ENCODE assay signal across 8 mouse cellular contexts in the genomic region with DNA sequence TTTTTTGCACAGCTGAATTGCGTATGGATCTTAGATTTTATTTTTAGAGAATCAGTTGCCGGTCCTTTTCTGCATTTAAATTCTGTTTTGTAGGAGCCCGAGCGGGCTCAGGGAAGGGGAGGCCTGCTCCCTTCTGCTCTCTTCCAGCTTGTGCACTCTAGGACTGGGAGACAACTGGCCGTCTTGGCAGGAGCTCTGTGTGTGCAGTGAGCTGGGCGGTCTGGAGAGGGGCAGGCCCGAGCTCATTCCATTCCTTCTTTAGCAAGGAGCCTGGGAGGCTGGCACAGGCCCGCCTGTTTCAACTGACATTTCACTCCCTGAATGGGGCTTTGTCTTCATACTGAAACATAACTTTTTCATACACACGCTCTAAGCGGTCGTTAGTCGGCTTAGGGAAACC. TPM values are rescaled to one million over a fixed set of nuclear protein-coding genes. Genes with fewer than 3 reads are reported as not detected.
DNase-seq lines count a peak whose midpoint lies in the region; ATAC-seq and TF ChIP-seq lines count a peak whose summit lies in the region.

No protein-coding gene starts in this region.

- H3K27ac ChIP-seq in forebrain, embryonic 10.5 days, result peak overlapping the region; percentile 79
- H3K27ac ChIP-seq in heart, embryonic 15.5 days, result peak overlapping the region; percentile 86
- H3K27ac ChIP-seq in kidney, postnatal 0 days, result peak overlapping the region; percentile 64
- peak overlapping the region; percentile 88 for H3K27ac ChIP-seq in lung, embryonic 14.5 days (ENCODE audit: low read depth)
- H3K27ac ChIP-seq in thymus, adult 2 months (ENCODE audit: control insufficient read depth, insufficient read depth, low read length), result no peak overlapping the region

- H3K4me1 ChIP-seq in forebrain, embryonic 10.5 days, result peaks cover 67% of the 10 kb centered on the region
- H3K4me1 ChIP-seq in heart, embryonic 15.5 days (replicated peaks), result peaks cover 53% of the 10 kb centered on the region
- 0 out of 2 replicates have a peak, but pooled peaks cover 4% of the 10 kb centered on the region for H3K4me1 ChIP-seq in kidney, postnatal 0 days (replicated peaks; ENCODE audit: insufficient read depth, low read length)
- H3K4me1 ChIP-seq in lung, embryonic 14.5 days (ENCODE audit: insufficient read depth), result peaks cover 24% of the 10 kb centered on the region
- H3K4me1 ChIP-seq in thymus, adult 2 months (replicated peaks; ENCODE audit: control insufficient read depth, insufficient read depth, low read length), result no peaks in the 10 kb centered on the region

- no peak overlapping the region for H3K4me3 ChIP-seq in forebrain, embryonic 10.5 days
- H3K4me3 ChIP-seq in heart, embryonic 15.5 days, result no peak overlapping the region
- no peak overlapping the region for H3K4me3 ChIP-seq in kidney, postnatal 0 days (replicated peaks; ENCODE audit: low read depth, low read length)
- H3K4me3 ChIP-seq in lung, embryonic 14.5 days (ENCODE audit: low read depth, low read length), result no peak overlapping the region
- no peak overlapping the region for H3K4me3 ChIP-seq in thymus, adult 2 months (ENCODE audit: control insufficient read depth, insufficient read depth, low read length)

- H3K36me3 ChIP-seq in forebrain, embryonic 10.5 days (replicated peaks), result peaks cover 26% of the 10 kb centered on the region
- no peaks in the 10 kb centered on the region for H3K36me3 ChIP-seq in heart, embryonic 15.5 days
- no peaks in the 10 kb centered on the region for H3K36me3 ChIP-seq in kidney, postnatal 0 days (ENCODE audit: insufficient read depth, low read length)
- H3K36me3 ChIP-seq in lung, embryonic 14.5 days (ENCODE audit: insufficient read depth), result peaks cover 10% of the 10 kb centered on the region; the same call in 1 of the 2 replicates
- no peaks in the 10 kb centered on the region for H3K36me3 ChIP-seq in thymus, adult 2 months (ENCODE audit: control insufficient read depth, insufficient read depth, low read length)

- peak overlapping the region; percentile 21 for H3K4me2 ChIP-seq in heart, embryonic 15.5 days
- H3K4me2 ChIP-seq in kidney, postnatal 0 days (ENCODE audit: low read length), result no peak overlapping the region
- H3K4me2 ChIP-seq in lung, embryonic 14.5 days, result no peak overlapping the region

- peak; percentile 67 to 77 for DNase-seq in cerebellum, adult 18-20 months
- DNase-seq in forebrain, embryonic 10.5 days (ENCODE audit: extremely low spot score, low spot score), result no peak
- no peak for DNase-seq in kidney, postnatal 0 days (ENCODE audit: low spot score)
- DNase-seq in lung, embryonic 14.5 days, result peak; percentile 77
- DNase-seq in right cerebral cortex, postnatal 14 days, result peak; percentile 17
- DNase-seq in thymus, adult 2 months, result no peak
- no peak for DNase-seq in adrenal gland, adult 8-10 months

- ATAC-seq in heart, embryonic 15.5 days (replicated peaks; ENCODE audit: insufficient number of reproducible peaks, insufficient read depth, low FRiP score, low read depth), result peak; percentile 93
- ATAC-seq in kidney, postnatal 0 days (replicated peaks; ENCODE audit: low FRiP score, low read depth), result no peak
- ATAC-seq in lung, embryonic 14.5 days (ENCODE audit: insufficient read depth), result peak; percentile 94

- H3K27me3 ChIP-seq in forebrain, embryonic 10.5 days (ENCODE audit: poor library complexity, severe bottlenecking), result peaks cover 4% of the 10 kb centered on the region; the same call in 1 of the 2 replicates
- no peaks in the 10 kb centered on the region for H3K27me3 ChIP-seq in heart, embryonic 15.5 days
- no peaks in the 10 kb centered on the region for H3K27me3 ChIP-seq in kidney, postnatal 0 days (ENCODE audit: insufficient read depth, low read length)
- H3K27me3 ChIP-seq in lung, embryonic 14.5 days (ENCODE audit: insufficient read depth, low read length), result no peaks in the 10 kb centered on the region
- H3K27me3 ChIP-seq in thymus, adult 2 months (ENCODE audit: control insufficient read depth, insufficient read depth, low read length), result no peaks in the 10 kb centered on the region

- H3K9ac ChIP-seq in heart, embryonic 15.5 days, result no peak overlapping the region
- no peak overlapping the region for H3K9ac ChIP-seq in kidney, postnatal 0 days (ENCODE audit: low read depth, low read length)
- H3K9ac ChIP-seq in lung, embryonic 14.5 days, result no peak overlapping the region

- 30% methylated on average over 12 of the region's 12 CpGs for WGBS in forebrain, embryonic 10.5 days
- 33% methylated on average over 12 of the region's 12 CpGs for WGBS in heart, embryonic 15.5 days
- WGBS in kidney, postnatal 0 days, result 63% methylated on average over 12 of the region's 12 CpGs
- WGBS in lung, embryonic 14.5 days, result 46% methylated on average over 12 of the region's 12 CpGs
- 91% methylated on average over 12 of the region's 12 CpGs for WGBS in thymus, adult 2 months

- TF ChIP-seq POLR2A in thymus, adult 2 months (IDR thresholded peaks at IDR 0.05; ENCODE audit: control insufficient read depth, extremely low read depth, insufficient read depth, low read length, poor library complexity), result no peak

- TF ChIP-seq CTCF in kidney, postnatal 0 days (IDR thresholded peaks at IDR 0.05; ENCODE audit: low read depth), result no peak
- no peak for TF ChIP-seq CTCF in lung, embryonic 14.5 days (IDR thresholded peaks at IDR 0.05; ENCODE audit: low read depth)
- no peak for TF ChIP-seq CTCF in thymus, adult 2 months (IDR thresholded peaks at IDR 0.05; ENCODE audit: borderline replicate concordance, control insufficient read depth, extremely low read depth, insufficient read depth, low read length, poor library complexity)

- H3K9me3 ChIP-seq in forebrain, embryonic 10.5 days, result no peaks in the 10 kb centered on the region
- no peaks in the 10 kb centered on the region for H3K9me3 ChIP-seq in heart, embryonic 15.5 days (replicated peaks)
- no peaks in the 10 kb centered on the region for H3K9me3 ChIP-seq in kidney, postnatal 0 days (replicated peaks; ENCODE audit: low read length)
- no peaks in the 10 kb centered on the region for H3K9me3 ChIP-seq in lung, embryonic 14.5 days (ENCODE audit: low read depth, low read length)

RNA-seq across cellular contexts. Expression of a gene that starts 44.8 kb away (rescaled TPM):
- polyA plus RNA-seq in forebrain, embryonic 10.5 days (2016; fragmentation: Nextera tagmentation; extraction: Ambion mirVana), result 20.3 and 20.5 TPM in 2 replicates
- polyA plus RNA-seq in heart, embryonic 15.5 days (2015; fragmentation: Nextera tagmentation; extraction: Ambion mirVana), result 10.9 and 11.9 TPM in 2 replicates
- 13.3 and 15.9 TPM in 2 replicates for polyA plus RNA-seq in kidney, postnatal 0 days (2015; fragmentation: Nextera tagmentation; extraction: Ambion mirVana)
- polyA plus RNA-seq in lung, embryonic 14.5 days (2014; fragmentation: Nextera tagmentation; extraction: Ambion mirVana), result 30.6 and 32.1 TPM in 2 replicates
- polyA plus RNA-seq in thymus, adult 2 months (2012; rRNA removed), result 7.7 and 10.2 TPM in 2 replicates
- 10 to 100 TPM; 49.0 to 69.7 (median 55.0) TPM for total RNA-seq in adrenal gland, adult 8-10 months (2022)

Comparison
In these comparisons a context has a peak if more than half of its experiments do, and no peak if none do; other contexts are left out.
1. DNase-seq: peak in cerebellum, adult 18-20 months (2 of 2), lung, embryonic 14.5 days (single experiment) and right cerebral cortex, postnatal 14 days (single experiment); none in forebrain, embryonic 10.5 days (single experiment), kidney, postnatal 0 days (single experiment), thymus, adult 2 months (single experiment) and adrenal gland, adult 8-10 months (single experiment).